Comparison of ENCODE assay signal across 1 mouse cellular context in the genomic region with DNA sequence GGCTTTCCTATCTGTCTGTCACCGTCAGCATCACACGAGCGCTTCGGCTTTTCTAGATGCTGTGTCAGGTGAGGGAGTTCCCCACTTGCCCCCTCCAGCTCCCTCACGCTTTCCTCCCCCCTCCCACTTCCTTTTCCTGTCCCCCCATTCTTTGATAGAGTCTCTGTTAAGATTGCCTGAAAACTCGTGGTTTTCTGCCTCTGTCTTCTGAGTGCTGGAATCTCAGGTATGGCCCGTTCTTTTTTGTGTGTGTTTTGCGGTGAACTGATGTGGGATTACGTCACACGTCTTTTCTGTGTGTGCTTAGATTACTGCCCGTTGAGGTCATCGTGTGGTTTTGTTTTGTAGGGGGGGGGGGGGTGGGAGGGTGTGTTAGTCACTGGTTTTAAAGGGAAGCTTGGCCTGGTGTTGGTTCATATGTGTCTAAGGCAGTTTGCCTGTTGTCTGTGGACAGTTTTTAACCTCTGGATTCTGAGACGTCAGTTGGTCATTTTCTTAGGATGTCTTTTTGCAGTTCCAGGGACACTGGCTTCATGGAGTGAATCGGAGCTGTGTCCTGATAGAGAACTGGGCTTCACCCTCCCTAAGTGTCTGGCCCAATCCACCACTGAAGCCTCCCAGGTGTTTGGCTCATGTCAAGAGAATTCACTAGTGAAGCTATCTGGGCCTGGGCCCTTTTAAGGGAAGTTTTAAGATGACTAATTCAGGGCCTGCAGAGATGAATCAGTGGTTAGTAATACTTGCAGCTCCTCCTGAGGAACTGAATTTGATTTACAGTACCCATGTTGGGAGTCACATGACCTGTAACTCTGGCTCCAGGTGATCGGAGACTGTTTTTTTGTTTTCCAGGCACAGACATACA.
TF ChIP-seq lines count a peak whose summit lies in the region.

No protein-coding gene starts in this region.

TF ChIP-seq in CH12.LX, 34 proteins besides CTCF, POLR2A, EP300 and RAD21 (continued from another document):
- TF ChIP-seq HCFC1 (IDR thresholded peaks at IDR 0.05; ENCODE audit: low read depth, low read length) (no peak), ZNF384 (IDR thresholded peaks at IDR 0.05; ENCODE audit: low read depth, low read length) (peak; percentile 59), CHD1 (IDR thresholded peaks at IDR 0.05; ENCODE audit: low read depth, low read length) (no peak), PAX5 (IDR thresholded peaks at IDR 0.05; ENCODE audit: low read length) (no peak), JUND (conservative IDR thresholded peaks at IDR 0.05; ENCODE audit: low read depth, low read length) (peak; percentile 90), ZMIZ1 (IDR thresholded peaks at IDR 0.05; ENCODE audit: low read depth, low read length) (no peak), MEF2A (IDR thresholded peaks at IDR 0.05; ENCODE audit: borderline replicate concordance, low read depth, low read length) (peak; percentile 72; the same call in 1 of the 2 replicates), UBTF (IDR thresholded peaks at IDR 0.05; ENCODE audit: low read depth, low read length) (no peak), NELFE (IDR thresholded peaks at IDR 0.05; ENCODE audit: low read depth, low read length) (no peak), MAX (IDR thresholded peaks at IDR 0.05; ENCODE audit: low read length) (peak; percentile 77), TBP (conservative IDR thresholded peaks at IDR 0.05; ENCODE audit: low read depth, low read length) (no peak), RCOR1 (conservative IDR thresholded peaks at IDR 0.05; ENCODE audit: low read depth, low read length) (peak; percentile 93), TCF12 (IDR thresholded peaks at IDR 0.05; ENCODE audit: low read depth, low read length) (peak; percentile 72), CHD2 (IDR thresholded peaks at IDR 0.05; ENCODE audit: low read length) (peak; percentile 34; the same call in 1 of the 2 replicates)
